Mouse (Mus musculus) heart, adult 18-20 months (tissue): Measurements from ENCODE around the gene Mrpl43. TPM values are rescaled to one million over a fixed set of nuclear protein-coding genes. Genes with fewer than 3 reads are reported as not detected.
"Not testable (repeated sequence)": the region's sequence is repeated elsewhere in the genome, so short reads cannot be mapped to it uniquely, and the experiment has no call there.

Experiments
- DNase-seq, 2 experiments: peaks; one replicate each; pipeline ENCODE4 v3.0.0; 2021 to 2022; ENCODE audit warnings: mixed read lengths in 1 of 2
- long read RNA-seq, 2 experiments: library from polyadenylated mRNA; stranded (forward); transcript quantifications; one replicate each; pipeline ENCODE4 v2.0.0; 2021
- total RNA-seq, 2 experiments: library from RNA; stranded (reverse); gene quantifications; 2 replicates each; pipeline ENCODE4 v1.2.3; 2021

Gene Mrpl43
- total RNA-seq, result 10 to 100 TPM; 54.3 to 58.2 TPM
- long read RNA-seq, experiment 1, transcript Mrpl43-201 (3 exons, 1,398 nt), result major isoform, 53 of 71 reads
- long read RNA-seq, experiment 1, partial matches to known transcripts, result 3 of 71 reads
- long read RNA-seq, experiment 1, other reads (novel, unspliced or antisense), result 14 of 71 reads
- long read RNA-seq, experiment 2, transcript Mrpl43-201 (3 exons, 1,398 nt), result major isoform, 36 of 45 reads
- long read RNA-seq, experiment 2, partial matches to known transcripts, result 3 of 45 reads
- long read RNA-seq, experiment 2, other reads (novel, unspliced or antisense), result 5 of 45 reads

- peak; percentile 96 to 99 for DNase-seq
Measured at GRCm38 (mm10) chr19:45005957-45006712, at the start of gene Mrpl43. TSS of gene Mrpl43 (minus strand) at chr19:45006442.

- no peak for DNase-seq
Measured at GRCm38 (mm10) chr19:45054892-45055690, 48.8 kb upstream of the Mrpl43 start.

DNA sequence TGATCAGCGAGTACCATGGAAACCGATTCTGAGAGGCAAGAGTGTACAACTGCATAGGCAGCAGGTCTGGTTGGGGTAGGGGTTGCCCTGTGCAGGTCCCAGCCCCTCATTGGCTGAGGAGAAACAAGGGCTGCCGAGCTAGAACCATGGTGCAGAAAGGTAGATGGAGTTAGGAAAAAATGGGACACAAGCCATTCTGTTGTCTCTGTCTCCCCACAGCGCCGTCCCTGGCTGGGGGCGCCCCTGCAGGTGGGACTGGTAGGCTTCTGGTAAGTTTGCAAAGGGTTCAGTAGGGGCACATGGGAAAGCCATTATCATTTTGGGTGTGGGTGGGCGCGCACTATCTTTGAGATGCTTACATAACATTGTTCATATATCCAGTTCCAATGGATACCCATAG is 47.2 kb upstream of the Mrpl43 start:
- DNase-seq, result no peak

- no peak for DNase-seq
Measured at GRCm38 (mm10) chr19:45049523-45049922, 43.3 kb upstream of the Mrpl43 start.

DNA sequence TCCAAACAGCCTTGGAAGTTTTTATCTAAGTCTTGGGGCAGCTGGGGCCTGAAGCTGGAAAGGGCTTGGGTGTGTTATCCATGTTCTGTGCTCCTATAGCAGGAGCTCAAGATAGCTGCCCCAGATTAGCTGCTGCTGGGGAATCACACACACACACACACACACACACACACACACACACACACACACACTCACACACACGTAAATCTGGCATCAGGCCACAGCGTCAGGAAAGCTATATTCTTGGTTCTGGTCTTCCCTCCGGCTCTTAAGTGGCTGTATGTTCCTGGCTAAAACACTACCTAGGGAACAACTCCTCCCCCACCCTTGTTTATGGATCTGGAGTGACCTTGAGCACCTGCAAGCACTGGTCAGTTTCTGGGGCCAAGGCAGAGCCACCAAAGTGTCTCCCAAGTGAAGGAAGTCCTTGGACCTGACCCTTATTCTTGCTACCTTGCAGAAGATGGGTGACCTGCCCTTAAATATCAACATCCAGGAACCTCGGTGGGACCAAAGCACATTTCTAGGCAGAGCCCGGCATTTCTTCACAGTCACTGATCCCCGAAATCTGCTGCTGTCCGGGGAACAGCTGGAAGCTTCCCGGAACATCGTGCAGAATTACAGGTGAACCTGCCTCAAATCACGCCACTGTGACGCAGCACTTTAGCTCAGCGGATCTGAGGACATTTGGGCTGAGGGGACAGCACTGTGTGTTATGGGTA is 42.6 kb upstream of the Mrpl43 start:
- DNase-seq, result no peak

- peak; percentile 76 to 84 for DNase-seq
Measured at GRCm38 (mm10) chr19:45047935-45048643, 41.8 kb upstream of the Mrpl43 start.

- peak; percentile 97 for DNase-seq
Measured at GRCm38 (mm10) chr19:45047417-45047934, 41.2 kb upstream of the Mrpl43 start, which contains the start of gene Sfxn3. TSS of gene Sfxn3 (plus strand) at chr19:45047503.

GRCm38 (mm10) chr19:45046523-45047321 is 40.5 kb upstream of the Mrpl43 start:
- peak; percentile 86 to 88 for DNase-seq

GRCm38 (mm10) chr19:45045651-45046050 is 39.4 kb upstream of the Mrpl43 start, which contains the start of gene Pdzd7:
TSS of gene Pdzd7 (minus strand) at chr19:45045717.
- DNase-seq, result no peak

DNA sequence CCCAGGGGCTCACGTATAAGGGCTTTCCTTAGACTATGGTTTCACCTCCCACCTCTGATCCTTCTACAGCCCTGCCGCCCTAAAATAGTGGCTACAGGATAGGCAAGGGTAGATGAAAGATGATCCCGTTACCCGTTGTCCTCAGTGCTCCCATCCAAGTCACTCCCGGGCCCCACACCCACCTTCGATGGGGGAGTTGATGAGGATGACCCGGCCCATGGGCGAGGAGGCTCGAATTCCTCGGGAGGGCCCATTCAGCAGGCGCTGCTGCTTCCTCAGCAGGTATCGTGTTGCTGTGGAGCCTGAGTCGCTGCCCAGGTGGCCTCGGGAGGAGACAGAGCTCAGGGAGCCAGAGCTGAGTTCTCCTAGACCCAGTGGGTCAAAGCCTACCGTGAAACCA is 39.0 kb upstream of the Mrpl43 start:
- DNase-seq, result no peak

- no peak for DNase-seq
Measured at GRCm38 (mm10) chr19:45044389-45044927, 38.2 kb upstream of the Mrpl43 start.

- DNase-seq, result no peak
Measured at GRCm38 (mm10) chr19:45040214-45040613, 34.0 kb upstream of the Mrpl43 start.

DNA sequence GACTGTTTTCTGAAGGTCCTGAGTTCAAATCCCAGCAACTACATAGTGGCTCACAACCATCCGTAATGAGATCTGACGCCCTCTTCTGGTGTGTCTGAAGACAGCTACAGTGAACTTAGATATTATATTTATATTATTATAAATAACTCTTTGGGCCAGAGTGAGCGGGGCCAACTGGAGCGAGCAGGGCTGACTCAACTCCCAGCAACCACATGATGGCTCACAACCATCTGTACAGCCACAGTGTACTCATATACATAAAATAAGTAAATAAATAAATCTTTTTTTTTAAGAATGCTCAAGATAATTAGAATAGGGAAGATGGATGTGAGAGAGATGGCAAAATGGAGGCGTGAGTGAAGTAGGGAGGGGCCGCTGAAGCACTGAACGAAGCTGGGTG is 32.0 kb upstream of the Mrpl43 start:
- not testable (repeated sequence) for DNase-seq

DNA sequence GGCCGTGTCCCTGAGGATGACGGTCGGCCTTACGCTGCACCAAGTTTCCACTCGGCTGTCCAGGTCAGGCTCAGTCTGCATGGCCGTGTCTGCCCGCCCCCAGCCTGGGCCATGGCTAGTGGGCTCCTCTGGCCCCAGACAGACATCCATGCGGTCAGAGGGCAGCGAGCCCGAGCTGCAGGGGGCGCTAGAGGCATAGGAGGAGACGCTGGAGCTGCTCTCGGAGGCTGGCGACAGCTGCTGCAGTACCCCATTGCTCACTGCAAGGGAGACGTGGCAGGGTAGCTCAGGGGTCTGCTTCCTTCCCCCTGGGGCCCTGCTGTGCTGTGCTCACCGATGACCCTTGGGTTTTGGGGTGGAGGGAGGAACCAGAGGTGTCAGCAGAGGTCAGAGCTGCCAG is 30.6 kb upstream of the Mrpl43 start:
- peak in 1 of 2 experiments; percentile 59 for DNase-seq

DNA sequence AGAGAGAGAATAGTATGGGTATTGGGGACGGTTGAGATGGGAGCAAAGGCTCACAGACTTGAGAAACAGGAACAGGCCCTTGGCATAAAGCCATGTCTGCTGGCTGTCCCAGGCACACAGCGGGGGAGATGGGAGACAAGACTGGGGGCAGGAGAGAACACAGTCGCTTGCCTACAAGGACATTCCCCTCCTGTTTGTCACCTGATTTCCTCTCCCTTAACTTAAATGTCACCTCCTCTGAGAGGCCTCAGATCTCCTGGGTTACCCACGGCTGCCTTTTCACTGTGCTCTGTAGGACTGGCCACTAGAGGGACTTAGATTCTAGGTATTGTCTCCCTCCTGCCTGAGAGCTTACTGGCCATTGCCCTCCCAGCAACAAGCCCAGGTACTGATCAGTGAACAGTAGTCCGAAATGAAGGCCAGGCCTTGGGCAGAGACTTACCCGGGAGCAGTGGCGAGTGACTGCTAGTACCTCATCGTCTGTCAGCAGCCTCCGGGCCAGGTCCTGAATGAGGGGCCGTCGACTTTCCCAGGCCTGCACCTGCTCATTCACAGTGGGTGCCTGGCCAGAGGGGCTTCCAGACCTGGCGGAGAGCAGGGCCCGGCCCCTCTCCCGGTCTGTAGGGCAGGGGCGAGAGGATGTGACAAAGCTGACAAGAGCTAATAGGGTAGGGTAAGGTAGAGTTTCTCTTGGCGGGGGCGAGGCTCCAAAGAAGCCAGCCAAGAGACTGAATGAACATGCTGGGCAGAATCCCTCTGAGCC is 26.5 kb upstream of the Mrpl43 start:
- DNase-seq, result peak in 1 of 2 experiments; percentile 45

GRCm38 (mm10) chr19:45031780-45032179 is 25.5 kb upstream of the Mrpl43 start:
- peak; percentile 75 to 88 for DNase-seq

DNA sequence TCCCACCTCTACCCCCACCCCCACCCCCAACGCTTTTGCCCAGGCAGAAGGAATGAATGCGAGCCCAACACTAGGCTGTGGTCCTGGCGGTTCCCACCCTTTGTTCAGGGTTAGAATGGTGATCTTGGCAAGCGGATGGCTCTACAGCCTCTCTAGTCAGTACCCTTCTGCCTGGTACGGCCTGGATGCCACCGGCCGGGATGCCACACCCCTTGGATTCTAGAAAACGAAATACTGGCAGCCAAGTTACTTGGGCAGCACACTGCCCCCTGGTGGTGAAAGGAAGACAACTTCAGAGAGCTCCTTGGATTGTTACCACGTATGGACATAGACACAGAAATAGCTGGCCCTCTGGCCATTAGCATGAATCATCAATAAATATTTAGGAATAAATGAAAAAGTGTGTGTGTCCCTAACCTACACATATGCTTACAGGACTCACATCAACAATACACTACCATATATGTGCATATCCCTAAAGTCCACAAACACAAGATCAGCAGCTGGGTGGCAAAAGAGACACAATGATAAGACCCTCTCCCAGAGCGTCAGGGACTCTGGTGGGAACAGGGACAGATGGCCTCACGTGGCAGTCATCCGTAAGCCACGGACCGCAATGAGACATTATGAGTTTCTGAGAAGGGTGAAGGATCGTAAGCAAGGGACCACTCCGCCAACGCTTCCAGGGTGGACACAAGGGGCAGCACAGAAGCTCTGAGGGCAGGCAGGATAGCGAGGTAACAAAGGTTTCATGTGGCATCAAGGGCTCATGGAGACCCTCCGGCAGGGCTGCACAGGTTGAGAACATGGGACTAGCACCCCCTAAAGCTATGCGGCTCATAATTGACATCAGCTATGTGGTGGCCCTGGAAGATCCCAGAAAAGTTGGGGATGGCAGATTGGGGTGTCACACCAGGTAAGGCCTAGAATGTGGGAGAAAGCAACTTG is 24.8 kb upstream of the Mrpl43 start:
- DNase-seq, result peak; percentile 86 to 88

- peak in 1 of 2 experiments; percentile 78 for DNase-seq
Measured at GRCm38 (mm10) chr19:45030111-45030510, 23.9 kb upstream of the Mrpl43 start.
